Mouse (Mus musculus) limb, embryonic 11.5 days (tissue): ENCODE measurements at regions not wholly inside any gene's neighbourhood (a gene's known extent, or its start where the extent isn't known, plus 50 kb on each side); places are given as distances from the start of the nearest gene placed in this dataset.

ENCODE experiments used
- ATAC-seq: fragments of 200-750 bp; cut with Nextera tagmentation; 2 replicates; pipeline ENCODE4 v1.8.0; 2017; ENCODE audit warnings: low read depth; ENCODE audit not compliant: insufficient number of reproducible peaks, low FRiP score, low TSS enrichment
- DNase-seq: peaks from one replicate; pipeline ENCODE4 v3.0.0-alpha.2; 2015; ENCODE audit warnings: low spot score
- H3K27ac ChIP-seq: fragments of 300-500 bp; sonication (generic); replicated peaks from 2 replicates; pipeline ENCODE4 v1.5.1; 2014; ENCODE audit warnings: low read depth, mild to moderate bottlenecking, low read length
- H3K27me3 ChIP-seq: fragments of 300-500 bp; sonication (generic); 2 replicates; pipeline ENCODE4 v1.6.1; 2014; ENCODE audit warnings: mild to moderate bottlenecking, low read length, mixed read lengths; ENCODE audit not compliant: control insufficient read depth, insufficient read depth
- H3K36me3 ChIP-seq: fragments of 300-500 bp; sonication (generic); 2 replicates; pipeline ENCODE4 v1.6.1; 2014; ENCODE audit warnings: mild to moderate bottlenecking, low read length, moderate library complexity, mixed read lengths; ENCODE audit not compliant: control insufficient read depth, insufficient read depth
- H3K4me1 ChIP-seq: fragments of 300-500 bp; sonication (generic); 2 replicates; pipeline ENCODE4 v1.6.1; 2014; ENCODE audit warnings: low read length, mixed read lengths; ENCODE audit not compliant: control insufficient read depth, insufficient read depth
- H3K4me2 ChIP-seq: fragments of 300-500 bp; sonication (generic); 2 replicates; pipeline ENCODE4 v1.6.1; 2014; ENCODE audit warnings: low read depth, mild to moderate bottlenecking, moderate library complexity; ENCODE audit not compliant: severe bottlenecking
- H3K4me3 ChIP-seq: fragments of 300-500 bp; sonication (generic); 2 replicates; pipeline ENCODE4 v1.5.1; 2014; ENCODE audit warnings: low read depth, low read length
- H3K9ac ChIP-seq: fragments of 300-500 bp; sonication (generic); 2 replicates; pipeline ENCODE4 v1.6.1; 2014; ENCODE audit warnings: mild to moderate bottlenecking, low read length
- H3K9me3 ChIP-seq: fragments of 300-500 bp; sonication (generic); 2 replicates; pipeline ENCODE4 v1.6.1; 2016; ENCODE audit warnings: low read length; ENCODE audit not compliant: control insufficient read depth
- WGBS: fragments of 180-500 bp; shearing (Covaris S2); extraction: QIAGEN DNeasy Blood & Tissue Kit; methylation state at CpG from one replicate; pipeline ENCODE4 v1.1.7; 2014; 5-methylcytosine and 5-hydroxymethylcytosine counted together

DNA sequence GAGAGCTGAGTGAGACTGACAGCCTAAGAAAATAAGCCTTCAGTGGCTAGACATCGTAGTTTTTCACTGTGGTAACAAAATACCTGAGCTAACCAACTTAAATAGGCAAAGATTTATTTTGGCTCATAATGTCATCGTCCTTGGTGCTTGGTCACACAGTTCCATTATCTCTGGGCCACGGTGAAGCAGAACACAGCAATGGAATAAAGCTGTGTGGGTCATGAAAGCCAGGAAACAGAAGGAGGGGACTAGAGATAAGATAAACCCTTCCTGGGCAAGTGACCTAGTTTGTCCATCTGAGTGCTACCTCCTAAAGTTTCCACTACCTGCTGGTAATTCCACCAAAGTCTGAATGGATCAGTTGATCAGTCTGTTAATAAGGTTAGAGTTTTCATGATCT lies 134.8 kb upstream of the Gm5129 start:
- ATAC-seq (no peak), DNase-seq (no peak)
- no peak overlapping the region for H3K4me2 ChIP-seq
- H3K27ac ChIP-seq, result no peak overlapping the region
- WGBS, result 68% methylated on average over 3 of the region's 3 CpGs
- H3K9me3 ChIP-seq, result no peaks in the 10 kb centered on the region
- H3K36me3 ChIP-seq, result no peaks in the 10 kb centered on the region
- H3K4me3 ChIP-seq, result no peak overlapping the region
- no peaks in the 10 kb centered on the region for H3K4me1 ChIP-seq
- H3K9ac ChIP-seq, result no peak overlapping the region
- H3K27me3 ChIP-seq, result no peaks in the 10 kb centered on the region

DNA sequence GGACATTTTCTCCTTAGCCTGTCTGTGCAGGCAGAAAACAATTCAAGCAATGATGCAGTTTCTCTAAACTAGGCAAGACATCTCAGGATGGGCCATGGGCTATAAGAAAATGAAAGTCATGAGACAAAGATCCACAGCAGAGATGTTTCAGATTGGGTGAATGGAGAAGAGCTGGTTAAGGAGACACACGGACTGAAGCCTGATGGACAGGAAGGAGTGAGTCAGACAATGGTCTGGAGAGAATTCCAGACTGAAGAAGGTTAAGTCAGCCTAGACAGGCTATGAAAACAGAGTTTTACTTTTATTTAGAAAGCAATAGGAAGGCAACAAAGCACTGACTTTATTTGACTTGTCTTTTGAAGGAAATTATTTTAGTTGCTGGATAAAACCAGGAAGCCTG lies 137.5 kb upstream of the Il6 start:
- ATAC-seq (no peak), DNase-seq (no peak)
- Histone ChIP-seq H3K9me3 (no peaks in the 10 kb centered on the region), H3K9ac (no peak overlapping the region), H3K27ac (no peak overlapping the region), H3K4me3 (no peak overlapping the region), H3K27me3 (no peaks in the 10 kb centered on the region), H3K4me1 (no peaks in the 10 kb centered on the region), H3K36me3 (no peaks in the 10 kb centered on the region), H3K4me2 (no peak overlapping the region)
- WGBS, result 76% methylated on average over 1 of the region's 1 CpGs

DNA sequence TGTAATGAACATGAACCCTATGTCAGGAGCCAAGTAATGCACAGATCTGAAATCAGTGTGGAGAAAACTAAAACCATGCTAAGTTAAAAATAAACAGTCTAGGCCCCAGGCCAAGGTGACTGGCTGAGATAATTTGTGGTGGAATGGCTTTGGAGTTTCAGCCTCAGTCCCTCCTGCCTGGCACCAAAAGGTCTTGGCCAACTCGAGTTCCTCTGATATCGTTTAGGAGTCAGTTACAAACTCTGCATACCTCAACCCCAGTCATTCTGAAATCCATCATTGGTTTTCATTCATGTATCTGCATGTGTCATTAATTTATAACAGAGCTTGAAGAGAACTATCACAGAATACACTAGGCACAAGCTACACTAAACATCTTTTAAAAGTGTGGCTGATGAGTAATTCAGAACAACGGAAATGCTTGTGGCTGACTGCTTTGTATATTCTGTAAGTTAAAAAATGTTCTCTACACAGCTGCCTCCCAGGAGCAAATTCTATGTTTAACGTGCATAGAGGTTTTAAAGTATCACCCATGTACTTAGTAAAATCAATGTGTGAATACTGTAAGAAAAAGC lies 125.6 kb upstream of the Il6 start:
- no peak for ATAC-seq
- no peaks in the 10 kb centered on the region for H3K36me3 ChIP-seq
- H3K9ac ChIP-seq, result no peak overlapping the region
- H3K27me3 ChIP-seq, result no peaks in the 10 kb centered on the region
- no peak overlapping the region for H3K27ac ChIP-seq
- H3K4me3 ChIP-seq, result no peak overlapping the region
- no peaks in the 10 kb centered on the region for H3K9me3 ChIP-seq
- 68% methylated on average over 4 of the region's 4 CpGs for WGBS
- no peak overlapping the region for H3K4me2 ChIP-seq
- DNase-seq, result no peak
- no peaks in the 10 kb centered on the region for H3K4me1 ChIP-seq

DNA sequence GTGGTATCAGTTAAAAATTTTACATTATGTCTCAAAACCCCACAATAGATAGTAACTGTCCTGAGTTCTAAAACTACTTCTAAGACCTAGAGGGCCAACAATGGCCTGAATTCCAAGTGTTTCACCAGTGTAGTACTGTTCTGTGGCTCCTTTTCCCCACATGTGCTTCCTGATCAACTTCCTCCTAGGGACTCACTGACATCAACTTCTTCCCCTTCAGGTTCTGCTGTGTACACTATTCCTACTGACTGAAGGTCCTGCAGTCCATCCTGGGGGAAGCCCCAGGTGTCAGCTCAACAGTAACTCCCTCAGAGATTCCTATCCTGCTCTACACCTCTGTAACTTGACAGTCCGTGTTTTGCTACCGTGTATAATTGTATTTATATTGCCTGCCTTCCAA lies 120.6 kb upstream of the Il6 start:
- H3K4me2 ChIP-seq, result no peak overlapping the region
- H3K27me3 ChIP-seq, result no peaks in the 10 kb centered on the region
- H3K4me3 ChIP-seq, result no peak overlapping the region
- WGBS, result 91% methylated on average over 2 of the region's 2 CpGs
- ATAC-seq (no peak), DNase-seq (no peak)
- H3K4me1 ChIP-seq, result no peaks in the 10 kb centered on the region
- no peaks in the 10 kb centered on the region for H3K9me3 ChIP-seq
- no peak overlapping the region for H3K27ac ChIP-seq
- no peaks in the 10 kb centered on the region for H3K36me3 ChIP-seq
- no peak overlapping the region for H3K9ac ChIP-seq

DNA sequence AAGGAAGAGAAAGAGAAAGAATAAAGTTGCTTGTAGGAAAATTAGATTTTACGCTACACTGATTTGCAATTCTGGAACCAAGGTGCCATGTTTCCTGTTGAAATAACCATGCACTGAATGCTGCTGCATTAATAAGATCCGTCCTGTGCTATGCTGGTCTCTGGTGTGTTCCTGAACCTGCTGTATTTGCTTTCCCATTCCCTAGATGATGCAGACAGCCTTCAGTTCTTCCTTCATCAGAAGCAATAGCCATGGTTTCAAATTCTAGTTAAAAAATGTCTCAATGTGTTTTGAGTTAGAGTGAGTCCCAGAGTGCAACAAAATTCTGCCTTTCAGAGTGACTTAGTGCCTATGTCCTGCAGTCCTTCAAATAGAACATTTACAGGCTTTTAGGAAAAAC lies 120.1 kb upstream of the Il6 start:
- H3K27me3 ChIP-seq, result no peaks in the 10 kb centered on the region
- H3K9me3 ChIP-seq, result no peaks in the 10 kb centered on the region
- DNase-seq, result no peak
- H3K4me2 ChIP-seq, result no peak overlapping the region
- 74% methylated on average over 2 of the region's 2 CpGs for WGBS
- no peaks in the 10 kb centered on the region for H3K36me3 ChIP-seq
- no peaks in the 10 kb centered on the region for H3K4me1 ChIP-seq
- no peak overlapping the region for H3K9ac ChIP-seq
- no peak overlapping the region for H3K27ac ChIP-seq
- no peak for ATAC-seq
- no peak overlapping the region for H3K4me3 ChIP-seq

DNA sequence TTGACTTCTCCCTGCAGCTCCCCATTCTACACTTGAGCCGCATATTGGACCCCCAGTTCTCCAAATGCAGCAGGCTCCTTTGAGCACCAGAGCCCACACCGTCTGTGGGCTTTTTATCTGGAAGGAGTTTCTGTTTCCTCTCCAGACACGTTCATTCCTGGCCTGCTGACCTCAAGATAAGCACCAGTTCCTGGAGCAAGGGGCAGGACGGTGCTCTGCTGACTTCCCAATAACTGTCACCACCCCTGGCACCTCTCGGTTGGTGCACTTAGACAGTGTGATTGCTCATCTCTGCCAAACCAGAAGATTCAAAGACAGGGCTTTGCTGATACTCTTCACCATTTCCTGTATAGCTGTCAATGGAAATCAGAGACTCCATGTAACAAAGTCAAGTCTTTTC lies 119.1 kb upstream of the Il6 start:
- H3K9me3 ChIP-seq, result no peaks in the 10 kb centered on the region
- no peak overlapping the region for H3K9ac ChIP-seq
- no peaks in the 10 kb centered on the region for H3K27me3 ChIP-seq
- no peak overlapping the region for H3K4me2 ChIP-seq
- ATAC-seq (no peak), DNase-seq (no peak)
- H3K4me3 ChIP-seq, result no peak overlapping the region
- no peaks in the 10 kb centered on the region for H3K4me1 ChIP-seq
- no peaks in the 10 kb centered on the region for H3K36me3 ChIP-seq
- H3K27ac ChIP-seq, result no peak overlapping the region
- WGBS, result 32% methylated on average over 5 of the region's 5 CpGs

DNA sequence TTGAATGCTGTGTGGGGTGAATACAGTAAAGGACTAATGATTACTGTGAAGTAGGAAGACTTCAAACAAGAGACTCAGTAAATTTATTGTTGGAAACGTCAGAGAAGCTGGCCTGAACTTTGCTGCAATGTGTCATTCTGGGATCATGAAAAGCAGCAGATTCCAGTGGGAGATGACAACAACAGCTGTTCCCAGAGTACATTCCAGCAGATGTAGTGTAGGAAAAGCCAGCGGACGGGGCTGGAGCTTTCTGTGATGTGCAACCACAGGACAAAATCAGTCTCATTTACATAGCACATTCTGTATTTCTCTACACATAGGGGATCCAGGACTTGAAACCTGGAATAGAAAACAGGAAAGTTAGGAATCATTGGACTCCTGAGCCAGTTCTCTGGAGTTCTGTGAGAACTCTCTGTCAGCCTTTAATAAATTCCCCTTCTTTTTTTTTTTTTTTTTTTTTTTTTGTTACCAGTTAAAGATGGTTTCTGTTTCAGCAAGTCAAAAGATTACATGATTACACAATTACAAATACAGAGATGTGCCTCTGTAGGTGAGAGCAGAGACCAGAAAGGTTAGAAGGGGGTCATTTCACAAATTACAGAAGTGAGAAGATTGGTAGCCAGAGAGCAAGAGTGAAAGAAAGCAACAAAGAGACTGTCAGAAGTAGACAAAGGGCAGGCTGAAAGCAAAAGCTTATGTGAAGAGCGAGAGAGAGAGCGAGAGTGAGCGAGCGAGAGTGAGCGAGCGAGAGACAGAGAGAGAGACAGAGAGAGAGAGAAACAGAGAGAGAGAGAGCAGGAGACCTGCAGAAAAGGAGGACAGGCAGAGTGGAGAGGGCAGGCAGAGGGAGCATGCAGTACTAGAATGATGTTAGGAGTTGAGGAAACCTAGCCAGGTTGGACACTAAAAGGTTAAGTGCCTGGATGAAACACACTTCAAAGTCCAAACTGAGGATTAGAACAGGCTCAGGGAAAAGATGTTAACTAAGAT lies 118.0 kb upstream of the Il6 start:
- ATAC-seq (no peak), DNase-seq (peak; percentile 22)
- H3K36me3 ChIP-seq, result no peaks in the 10 kb centered on the region
- no peaks in the 10 kb centered on the region for H3K4me1 ChIP-seq
- 51% methylated on average over 9 of the region's 9 CpGs for WGBS
- no peak overlapping the region for H3K9ac ChIP-seq
- no peak overlapping the region for H3K4me2 ChIP-seq
- no peak overlapping the region for H3K4me3 ChIP-seq
- no peak overlapping the region for H3K27ac ChIP-seq
- no peaks in the 10 kb centered on the region for H3K9me3 ChIP-seq
- no peaks in the 10 kb centered on the region for H3K27me3 ChIP-seq

DNA sequence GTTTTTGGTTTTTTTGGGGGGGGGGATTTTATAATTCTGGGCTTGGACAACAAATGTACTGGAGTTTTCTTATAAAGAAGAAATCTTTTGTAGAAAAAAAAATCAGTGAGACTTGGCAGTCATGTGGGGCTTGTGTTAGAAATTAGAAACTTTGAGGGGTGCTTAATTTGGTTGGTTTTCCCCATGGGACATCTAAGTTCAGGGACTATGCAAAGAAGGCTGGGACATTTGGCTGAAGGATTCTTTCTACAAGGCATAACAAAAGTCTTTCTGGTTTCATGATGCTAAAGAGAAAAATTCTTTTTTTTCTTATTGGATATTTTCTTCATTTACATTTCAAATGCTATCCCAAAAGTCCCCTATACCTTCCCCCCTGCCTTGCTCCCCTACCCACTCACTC lies 115.3 kb upstream of the Il6 start:
- H3K4me2 ChIP-seq, result no peak overlapping the region
- no peak overlapping the region for H3K4me3 ChIP-seq
- DNase-seq (no peak), ATAC-seq (no peak)
- H3K27ac ChIP-seq, result no peak overlapping the region
- H3K9me3 ChIP-seq, result no peaks in the 10 kb centered on the region
- H3K4me1 ChIP-seq, result no peaks in the 10 kb centered on the region
- no peaks in the 10 kb centered on the region for H3K36me3 ChIP-seq
- H3K9ac ChIP-seq, result no peak overlapping the region
- no peaks in the 10 kb centered on the region for H3K27me3 ChIP-seq
